Mouse (Mus musculus): ENCODE measurements around the gene Krt36. TPM values are rescaled to one million over a fixed set of nuclear protein-coding genes. Genes with fewer than 3 reads are reported as not detected.

Gene Krt36
- polyA plus RNA-seq, 1 experiment from 2014 or later, result not detected

DNA sequence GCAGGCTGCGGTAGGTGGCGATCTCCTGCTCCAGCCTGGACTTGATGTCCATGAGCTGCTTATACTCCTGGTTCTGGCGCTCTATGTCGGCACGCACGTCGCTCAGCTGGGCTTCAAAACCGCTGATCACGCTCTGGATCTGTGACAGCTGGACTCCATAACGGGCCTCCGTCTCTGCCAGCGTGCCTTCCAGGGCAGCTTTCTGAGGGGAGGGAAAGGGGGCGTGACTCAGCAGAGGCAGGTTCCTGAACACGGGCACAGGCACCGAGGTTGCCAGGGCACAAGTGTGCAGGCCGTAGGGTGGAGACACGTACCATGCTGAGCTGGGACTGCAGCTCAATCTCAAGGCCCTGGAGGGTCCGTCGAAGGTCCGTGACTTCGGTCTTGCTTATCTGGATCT, 35.5 kb upstream of the Krt36 start:
- Histone ChIP-seq H3K27me3 (ENCODE audit: insufficient read depth, low read length) (peaks cover 19% of the 10 kb centered on the region), H3K4me2 (ENCODE audit: low read depth, low read length) (no peak overlapping the region), H3K27ac (ENCODE audit: low read depth) (no peak overlapping the region), H3K4me3 (ENCODE audit: low read depth, low read length) (no peak overlapping the region), H3K9ac (replicated peaks) (no peak overlapping the region), H3K36me3 (replicated peaks; ENCODE audit: insufficient read depth, low read length) (no peaks in the 10 kb centered on the region), H3K4me1 (ENCODE audit: insufficient read depth) (no peaks in the 10 kb centered on the region), H3K9me3 (ENCODE audit: low read length) (no peaks in the 10 kb centered on the region)
- whole genome bisulfite sequencing (ENCODE audit: insufficient replicate concordance), result 82% methylated on average over 21 of the region's 21 CpGs
- TF ChIP-seq EP300 (IDR thresholded peaks at IDR 0.05; ENCODE audit: low read depth), result no peak
- no peak for TF ChIP-seq CTCF (IDR thresholded peaks at IDR 0.05; ENCODE audit: low read depth)
- no peak for ATAC-seq
- DNase-seq, result no peak

DNA sequence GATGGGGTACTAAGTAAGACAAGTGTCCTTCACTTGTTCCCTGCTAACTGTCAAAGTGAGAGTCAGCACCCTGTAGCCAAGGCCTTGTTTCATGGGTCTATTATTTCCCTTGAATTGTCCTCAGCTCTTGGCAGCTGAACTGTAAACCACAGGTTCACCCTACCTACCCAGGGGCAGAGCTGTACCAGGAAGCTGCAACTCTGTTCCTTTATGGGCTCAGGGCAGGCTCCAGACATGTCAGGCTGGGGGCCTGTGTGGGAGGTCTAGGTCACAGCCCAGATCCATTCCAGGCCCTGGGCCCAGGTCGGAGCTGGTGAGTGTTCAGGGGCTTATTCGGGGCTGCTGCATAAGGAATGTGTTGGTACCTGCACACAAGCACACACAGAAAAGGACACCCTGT, 34.0 kb upstream of the Krt36 start:
- ATAC-seq, result no peak
- Histone ChIP-seq H3K4me1 (ENCODE audit: insufficient read depth) (no peaks in the 10 kb centered on the region), H3K9ac (replicated peaks) (no peak overlapping the region), H3K27ac (ENCODE audit: low read depth) (no peak overlapping the region), H3K36me3 (replicated peaks; ENCODE audit: insufficient read depth, low read length) (no peaks in the 10 kb centered on the region), H3K27me3 (ENCODE audit: insufficient read depth, low read length) (peaks cover 3% of the 10 kb centered on the region; the same call in 1 of the 2 replicates), H3K4me2 (ENCODE audit: low read depth, low read length) (no peak overlapping the region), H3K9me3 (ENCODE audit: low read length) (no peaks in the 10 kb centered on the region), H3K4me3 (ENCODE audit: low read depth, low read length) (no peak overlapping the region)
- DNase-seq, result no peak
- TF ChIP-seq CTCF (IDR thresholded peaks at IDR 0.05; ENCODE audit: low read depth), result no peak
- TF ChIP-seq EP300 (IDR thresholded peaks at IDR 0.05; ENCODE audit: low read depth), result no peak
- WGBS (ENCODE audit: insufficient replicate concordance), result 72% methylated on average over 2 of the region's 2 CpGs

DNA sequence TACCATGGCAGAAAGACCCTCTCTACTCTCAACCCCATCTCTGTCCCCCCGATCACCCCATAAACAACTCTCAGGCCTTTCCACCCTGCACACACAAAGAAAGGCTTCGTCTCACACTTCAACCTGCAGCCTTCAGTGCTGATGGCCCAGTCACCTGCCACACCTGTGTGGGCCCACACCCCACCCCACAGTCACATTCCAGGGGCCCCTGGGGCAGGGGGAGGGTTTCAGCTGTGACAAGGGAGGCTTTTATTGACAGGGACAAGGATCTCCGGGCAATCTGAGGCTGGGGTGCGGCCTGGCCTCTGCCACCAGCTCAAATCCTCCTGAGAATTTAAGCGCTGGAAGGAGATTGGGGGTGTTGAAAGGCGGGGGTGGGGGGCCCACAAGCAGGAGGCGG, 33.4 kb upstream of the Krt36 start:
- Histone ChIP-seq H3K27ac (ENCODE audit: low read depth) (no peak overlapping the region), H3K36me3 (replicated peaks; ENCODE audit: insufficient read depth, low read length) (no peaks in the 10 kb centered on the region), H3K4me2 (ENCODE audit: low read depth, low read length) (no peak overlapping the region), H3K9me3 (ENCODE audit: low read length) (no peaks in the 10 kb centered on the region), H3K9ac (replicated peaks) (no peak overlapping the region), H3K27me3 (ENCODE audit: insufficient read depth, low read length) (no peaks in the 10 kb centered on the region), H3K4me3 (ENCODE audit: low read depth, low read length) (no peak overlapping the region), H3K4me1 (ENCODE audit: insufficient read depth) (no peaks in the 10 kb centered on the region)
- WGBS (ENCODE audit: insufficient replicate concordance), result 73% methylated on average over 7 of the region's 7 CpGs
- ATAC-seq (no peak), DNase-seq (no peak)
- TF ChIP-seq EP300 (IDR thresholded peaks at IDR 0.05; ENCODE audit: low read depth), result no peak
- TF ChIP-seq CTCF (IDR thresholded peaks at IDR 0.05; ENCODE audit: low read depth), result no peak

DNA sequence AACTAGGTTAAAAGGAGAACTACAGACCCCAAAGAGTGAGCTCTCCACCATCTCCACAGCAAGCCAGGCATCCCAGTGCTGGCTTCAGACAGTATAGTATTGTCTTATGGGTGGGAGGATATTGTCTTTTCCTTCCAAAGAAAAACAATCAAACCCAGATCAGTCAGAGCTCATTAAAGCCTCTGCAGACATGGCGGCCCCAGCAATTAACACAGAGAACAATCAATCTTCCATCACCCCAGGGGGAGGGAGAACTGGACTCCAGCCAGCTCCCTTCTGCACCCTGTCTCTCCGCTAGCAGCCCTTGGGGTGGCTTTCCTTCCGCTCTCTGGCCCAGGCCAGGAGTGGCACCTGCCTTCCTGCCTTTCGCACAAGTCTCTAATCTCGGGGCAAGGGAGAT, 32.3 kb upstream of the Krt36 start:
- Histone ChIP-seq H3K9me3 (ENCODE audit: low read length) (no peaks in the 10 kb centered on the region), H3K4me1 (ENCODE audit: insufficient read depth) (no peaks in the 10 kb centered on the region), H3K4me2 (ENCODE audit: low read depth, low read length) (no peak overlapping the region), H3K9ac (replicated peaks) (no peak overlapping the region), H3K4me3 (ENCODE audit: low read depth, low read length) (no peak overlapping the region), H3K27me3 (ENCODE audit: insufficient read depth, low read length) (no peaks in the 10 kb centered on the region), H3K36me3 (replicated peaks; ENCODE audit: insufficient read depth, low read length) (no peaks in the 10 kb centered on the region), H3K27ac (ENCODE audit: low read depth) (no peak overlapping the region)
- no peak for ATAC-seq
- WGBS (ENCODE audit: insufficient replicate concordance), result 49% methylated on average over 5 of the region's 5 CpGs
- DNase-seq, result no peak
- no peak for TF ChIP-seq CTCF (IDR thresholded peaks at IDR 0.05; ENCODE audit: low read depth)
- no peak for TF ChIP-seq EP300 (IDR thresholded peaks at IDR 0.05; ENCODE audit: low read depth)

DNA sequence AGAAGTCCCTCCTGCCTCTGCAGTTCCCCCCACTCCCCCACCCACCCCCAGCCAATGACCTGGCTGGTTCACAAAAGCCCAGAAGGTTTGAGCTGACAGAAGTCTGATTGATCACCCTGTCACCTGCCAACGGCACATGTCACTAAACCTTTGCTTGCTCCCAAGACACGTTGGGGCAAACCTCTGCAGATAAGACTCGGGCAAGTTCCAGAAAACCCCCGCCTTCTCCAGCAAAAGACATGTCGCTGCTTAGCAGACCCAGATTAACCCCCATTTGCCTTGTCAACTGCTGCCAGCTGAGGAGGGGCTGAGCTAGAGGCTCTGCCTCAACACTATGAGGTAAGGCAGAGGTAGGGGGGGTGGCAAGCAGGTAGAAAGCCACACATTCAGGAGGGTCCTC, 31.1 kb upstream of the Krt36 start:
- H3K27me3 ChIP-seq (ENCODE audit: insufficient read depth, low read length), result no peaks in the 10 kb centered on the region
- H3K4me3 ChIP-seq (ENCODE audit: low read depth, low read length), result no peak overlapping the region
- H3K9me3 ChIP-seq (ENCODE audit: low read length), result no peaks in the 10 kb centered on the region
- no peak for ATAC-seq
- 25% methylated on average over 5 of the region's 5 CpGs for WGBS (ENCODE audit: insufficient replicate concordance)
- no peak overlapping the region for H3K27ac ChIP-seq (ENCODE audit: low read depth)
- TF ChIP-seq EP300 (IDR thresholded peaks at IDR 0.05; ENCODE audit: low read depth) (no peak), CTCF (IDR thresholded peaks at IDR 0.05; ENCODE audit: low read depth) (no peak)
- no peak overlapping the region for H3K4me2 ChIP-seq (ENCODE audit: low read depth, low read length)
- H3K9ac ChIP-seq (replicated peaks), result no peak overlapping the region
- DNase-seq, result no peak
- H3K36me3 ChIP-seq (replicated peaks; ENCODE audit: insufficient read depth, low read length), result no peaks in the 10 kb centered on the region
- no peaks in the 10 kb centered on the region for H3K4me1 ChIP-seq (ENCODE audit: insufficient read depth)

DNA sequence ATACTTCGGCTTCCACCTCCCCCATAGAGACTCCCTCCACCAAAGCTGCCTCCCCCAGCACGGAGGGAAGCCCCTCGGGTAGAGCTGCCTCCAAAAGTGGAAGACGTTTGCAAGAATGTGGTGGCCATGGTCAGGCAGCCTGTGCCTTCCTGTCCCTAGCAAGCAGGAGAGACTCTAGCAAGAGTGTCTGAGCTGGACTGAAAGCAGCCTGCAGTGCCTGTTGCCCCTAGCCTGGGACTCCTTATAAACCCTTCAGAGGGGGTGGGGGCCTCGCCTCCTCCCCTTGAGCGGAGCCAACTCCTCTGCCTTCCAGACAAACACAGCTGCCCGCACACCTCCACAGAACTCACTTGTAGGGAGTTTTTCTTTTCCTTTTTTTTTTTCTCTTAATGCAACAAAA, 30.3 kb upstream of the Krt36 start, which contains the start of gene Krt15:
Krt15 (minus strand) TSS at position 198 of the 400 bp plus-strand sequence.
- 61% methylated on average over 7 of the region's 7 CpGs for WGBS (ENCODE audit: insufficient replicate concordance)

DNA sequence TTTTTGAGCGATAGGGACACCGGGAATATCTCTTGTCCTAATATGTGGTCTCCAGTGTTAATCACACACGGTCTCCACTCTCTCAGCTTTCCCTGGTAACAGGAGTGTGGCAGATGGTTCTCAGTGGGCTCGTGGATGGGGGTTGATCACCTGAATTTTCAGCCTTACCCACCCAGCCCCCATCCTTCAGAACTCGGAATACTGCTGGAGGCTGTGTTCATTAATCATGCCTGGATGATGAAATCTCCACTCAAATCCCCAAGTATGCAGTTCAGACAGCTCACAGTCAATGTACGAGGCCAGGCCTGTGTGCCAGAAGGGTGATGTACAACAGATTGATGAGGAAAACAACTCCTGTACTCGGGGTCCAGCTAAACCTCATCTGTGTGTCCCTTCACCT, 19.5 kb upstream of the Krt36 start:
- Histone ChIP-seq H3K4me2 (ENCODE audit: low read depth, low read length) (no peak overlapping the region), H3K9me3 (ENCODE audit: low read length) (no peaks in the 10 kb centered on the region), H3K36me3 (replicated peaks; ENCODE audit: insufficient read depth, low read length) (no peaks in the 10 kb centered on the region), H3K4me1 (ENCODE audit: insufficient read depth) (no peaks in the 10 kb centered on the region), H3K9ac (replicated peaks) (no peak overlapping the region), H3K27me3 (ENCODE audit: insufficient read depth, low read length) (no peaks in the 10 kb centered on the region), H3K27ac (ENCODE audit: low read depth) (no peak overlapping the region), H3K4me3 (ENCODE audit: low read depth, low read length) (no peak overlapping the region)
- WGBS (ENCODE audit: insufficient replicate concordance), result 66% methylated on average over 7 of the region's 7 CpGs
- DNase-seq (no peak), ATAC-seq (no peak)
- no peak for TF ChIP-seq EP300 (IDR thresholded peaks at IDR 0.05; ENCODE audit: low read depth)
- TF ChIP-seq CTCF (IDR thresholded peaks at IDR 0.05; ENCODE audit: low read depth), result no peak

More for the DNA sequence above, 30.3 kb upstream of the Krt36 start, which contains the start of gene Krt15:
- Histone ChIP-seq H3K36me3 (replicated peaks; ENCODE audit: insufficient read depth, low read length) (no peaks in the 10 kb centered on the region), H3K27me3 (ENCODE audit: insufficient read depth, low read length) (no peaks in the 10 kb centered on the region), H3K27ac (ENCODE audit: low read depth) (no peak within 1 kb of the TSS), H3K9ac (replicated peaks) (no peak within 1 kb of the TSS), H3K9me3 (ENCODE audit: low read length) (no peaks in the 10 kb centered on the region), H3K4me1 (ENCODE audit: insufficient read depth) (no peaks in the 10 kb centered on the region), H3K4me3 (ENCODE audit: low read depth, low read length) (no peak within 1 kb of the TSS), H3K4me2 (ENCODE audit: low read depth, low read length) (no peak within 1 kb of the TSS)
- DNase-seq, result no peak
- no peak for ATAC-seq
- TF ChIP-seq CTCF (IDR thresholded peaks at IDR 0.05; ENCODE audit: low read depth) (no peak), EP300 (IDR thresholded peaks at IDR 0.05; ENCODE audit: low read depth) (no peak)

Measured in liver, postnatal 0 days (tissue).